Mouse (Mus musculus) erythroblast, embryonic 14.5 days (primary cell): ENCODE results near the gene Kat6b.

ENCODE experiments used
- GATA1 ChIP-seq: IDR thresholded peaks from 2 replicates; pipeline ENCODE4 v1.6.1; 2012; ENCODE audit warnings: low read length, inconsistent platforms, mixed read lengths
- TAL1 ChIP-seq: IDR thresholded peaks from 3 replicates; pipeline ENCODE4 v1.6.1; 2012; ENCODE audit warnings: low read length, inconsistent platforms, mixed read lengths

GRCm38 (mm10) chr14:21477181-21477580, 4.1 kb upstream of the Kat6b start:
- no peak for TF ChIP-seq TAL1
- no peak for TF ChIP-seq GATA1
